Mouse (Mus musculus): Measurements from ENCODE around the gene Scml2. TPM values are rescaled to one million over a fixed set of nuclear protein-coding genes. Genes with fewer than 3 reads are reported as not detected.
"Not testable (repeated sequence)": the region's sequence is repeated elsewhere in the genome, so short reads cannot be mapped to it uniquely, and the experiment has no call there.

Gene Scml2
- polyA plus RNA-seq (2015; fragmentation: Nextera tagmentation; extraction: Ambion mirVana) = 4.4 and 5.1 TPM in 2 replicates

- WGBS = 100% methylated on average over 1 of the region's 14 CpGs
- not testable (repeated sequence) for H3K4me1 ChIP-seq (replicated peaks; ENCODE audit: control insufficient read depth, insufficient read depth, low read length); ATAC-seq (ENCODE audit: low read depth); H3K27ac ChIP-seq (ENCODE audit: low read length); H3K4me3 ChIP-seq (ENCODE audit: low read length); H3K4me2 ChIP-seq (ENCODE audit: low read depth, low read length); H3K9ac ChIP-seq (ENCODE audit: low read length); H3K27me3 ChIP-seq (ENCODE audit: control insufficient read depth, insufficient read depth, low read depth, low read length); H3K9me3 ChIP-seq (ENCODE audit: control insufficient read depth, low read length); H3K36me3 ChIP-seq (ENCODE audit: control insufficient read depth, insufficient read depth, low read length)
Measured at GRCm38 (mm10) chrX:161116893-161117292, at the start of gene Scml2. Scml2 (plus strand) TSS chrX:161117193.

GRCm38 (mm10) chrX:161075576-161075975 lies 41.4 kb upstream of the Scml2 start:
- H3K4me3 ChIP-seq (ENCODE audit: low read length); H3K4me1 ChIP-seq (replicated peaks; ENCODE audit: control insufficient read depth, insufficient read depth, low read length); H3K36me3 ChIP-seq (ENCODE audit: control insufficient read depth, insufficient read depth, low read length); H3K9ac ChIP-seq (ENCODE audit: low read length); H3K27me3 ChIP-seq (ENCODE audit: control insufficient read depth, insufficient read depth, low read depth, low read length); H3K4me2 ChIP-seq (ENCODE audit: low read depth, low read length); H3K9me3 ChIP-seq (ENCODE audit: control insufficient read depth, low read length); ATAC-seq (ENCODE audit: low read depth); H3K27ac ChIP-seq (ENCODE audit: low read length): not testable (repeated sequence)
- WGBS = 83% methylated on average over 6 of the region's 6 CpGs

- H3K9me3 ChIP-seq (ENCODE audit: control insufficient read depth, low read length) = no peaks in the 10 kb centered on the region
- peak; percentile 97 for ATAC-seq (ENCODE audit: low read depth)
- 23% methylated on average over 16 of the region's 22 CpGs for WGBS
- H3K27me3 ChIP-seq (ENCODE audit: control insufficient read depth, insufficient read depth, low read depth, low read length) = no peaks in the 10 kb centered on the region
- peak overlapping the region; percentile 60 for H3K4me3 ChIP-seq (ENCODE audit: low read length)
- H3K4me2 ChIP-seq (ENCODE audit: low read depth, low read length) = peak overlapping the region; percentile 58
- no peaks in the 10 kb centered on the region for H3K36me3 ChIP-seq (ENCODE audit: control insufficient read depth, insufficient read depth, low read length)
- no peaks in the 10 kb centered on the region for H3K4me1 ChIP-seq (replicated peaks; ENCODE audit: control insufficient read depth, insufficient read depth, low read length)
- H3K27ac ChIP-seq (ENCODE audit: low read length) = 0 out of 2 replicates have a peak overlapping the region, but pooled peaks have one; percentile 24
- peak overlapping the region; percentile 71 for H3K9ac ChIP-seq (ENCODE audit: low read length)
Measured at GRCm38 (mm10) chrX:161162314-161163068, 45.5 kb downstream of the Scml2 start.

- no peaks in the 10 kb centered on the region for H3K36me3 ChIP-seq (ENCODE audit: control insufficient read depth, insufficient read depth, low read length)
- 17% methylated on average over 6 of the region's 6 CpGs for WGBS
- no peaks in the 10 kb centered on the region for H3K27me3 ChIP-seq (ENCODE audit: control insufficient read depth, insufficient read depth, low read depth, low read length)
- H3K4me2 ChIP-seq (ENCODE audit: low read depth, low read length) = peak overlapping the region; percentile 58
- ATAC-seq (ENCODE audit: low read depth) = peak; percentile 38; the same call in 1 of the 2 replicates
- no peaks in the 10 kb centered on the region for H3K9me3 ChIP-seq (ENCODE audit: control insufficient read depth, low read length)
- H3K27ac ChIP-seq (ENCODE audit: low read length) = no peak overlapping the region
- no peaks in the 10 kb centered on the region for H3K4me1 ChIP-seq (replicated peaks; ENCODE audit: control insufficient read depth, insufficient read depth, low read length)
- H3K4me3 ChIP-seq (ENCODE audit: low read length) = peak overlapping the region; percentile 60
- H3K9ac ChIP-seq (ENCODE audit: low read length) = peak overlapping the region; percentile 71
Measured at GRCm38 (mm10) chrX:161163069-161163416, 46.0 kb downstream of the Scml2 start.

GRCm38 (mm10) chrX:161287156-161287555 lies 170.2 kb downstream of the Scml2 start, which contains the start of gene Gm15262:
Gm15262 (plus strand) TSS chrX:161287456.
- 46% methylated on average over 2 of the region's 2 CpGs for WGBS
- not testable (repeated sequence) for H3K9ac ChIP-seq (ENCODE audit: low read length)

More at GRCm38 (mm10) chrX:161287156-161287555, 170.2 kb downstream of the Scml2 start, which contains the start of gene Gm15262:
- H3K27ac ChIP-seq (ENCODE audit: low read length); H3K36me3 ChIP-seq (ENCODE audit: control insufficient read depth, insufficient read depth, low read length); H3K4me1 ChIP-seq (replicated peaks; ENCODE audit: control insufficient read depth, insufficient read depth, low read length); H3K4me2 ChIP-seq (ENCODE audit: low read depth, low read length); H3K9me3 ChIP-seq (ENCODE audit: control insufficient read depth, low read length); H3K4me3 ChIP-seq (ENCODE audit: low read length); ATAC-seq (ENCODE audit: low read depth); H3K27me3 ChIP-seq (ENCODE audit: control insufficient read depth, insufficient read depth, low read depth, low read length): not testable (repeated sequence)

Other genes starting within 250 kb of the Scml2 start
- 0.08 TPM in 1 of 2 replicates, not detected in the other for gene Gja6, start 210.1 kb upstream of the Scml2 start, polyA plus RNA-seq (2015; fragmentation: Nextera tagmentation; extraction: Ambion mirVana)
- gene Cdkl5, start 122.5 kb upstream of the Scml2 start, polyA plus RNA-seq (2015; fragmentation: Nextera tagmentation; extraction: Ambion mirVana) = 2.2 and 2.3 TPM in 2 replicates
- gene Gm15262, start 170.3 kb downstream of the Scml2 start, polyA plus RNA-seq (2015; fragmentation: Nextera tagmentation; extraction: Ambion mirVana) = not detected in 2 replicates